Mouse (Mus musculus) kidney, embryonic 16.5 days (tissue): Measurements from ENCODE around the gene Adgrl2. TPM values are rescaled to one million over a fixed set of nuclear protein-coding genes. Genes with fewer than 3 reads are reported as not detected.
A peak's percentile ranks its signal among the peaks of the same experiment; 100 is the strongest.

ENCODE experiments used
- ATAC-seq: fragments of 200-750 bp; cut with Nextera tagmentation; 2 replicates; pipeline ENCODE4 v1.8.0; 2017; ENCODE audit warnings: moderate TSS enrichment; ENCODE audit not compliant: low FRiP score, low TSS enrichment
- H3K27ac ChIP-seq: fragments of 300-500 bp; sonication (generic); 2 replicates; pipeline ENCODE4 v1.5.1; 2014; ENCODE audit warnings: low read length
- H3K27me3 ChIP-seq: fragments of 300-500 bp; sonication (generic); 2 replicates; pipeline ENCODE4 v1.6.1; 2014; ENCODE audit warnings: low read length, control low read depth, mixed read lengths; ENCODE audit not compliant: insufficient read depth
- H3K36me3 ChIP-seq: fragments of 300-500 bp; sonication (generic); 2 replicates; pipeline ENCODE4 v1.6.1; 2014; ENCODE audit warnings: low read length, control low read depth, mixed read lengths; ENCODE audit not compliant: insufficient read depth
- H3K4me1 ChIP-seq: fragments of 300-500 bp; sonication (generic); 2 replicates; pipeline ENCODE4 v1.6.1; 2014; ENCODE audit warnings: low read length, control low read depth, mixed read lengths; ENCODE audit not compliant: insufficient read depth
- H3K4me2 ChIP-seq: fragments of 300-500 bp; sonication (generic); replicated peaks from 2 replicates; pipeline ENCODE4 v1.6.1; 2014; ENCODE audit warnings: low read depth, low read length
- H3K4me3 ChIP-seq: fragments of 300-500 bp; sonication (generic); 2 replicates; pipeline ENCODE4 v1.5.1; 2014; ENCODE audit warnings: mild to moderate bottlenecking, low read length
- H3K9ac ChIP-seq: fragments of 300-500 bp; sonication (generic); replicated peaks from 2 replicates; pipeline ENCODE4 v1.6.1; 2014; ENCODE audit warnings: low read length
- H3K9me3 ChIP-seq: fragments of 300-500 bp; sonication (generic); 2 replicates; pipeline ENCODE4 v1.6.1; 2016; ENCODE audit warnings: low read length, control low read depth
- WGBS: fragments of 180-500 bp; shearing (Covaris S2); extraction: QIAGEN DNeasy Blood & Tissue Kit; methylation state at CpG from one replicate; pipeline ENCODE4 v1.1.7; 2014; 5-methylcytosine and 5-hydroxymethylcytosine counted together
- polyA plus RNA-seq: library from polyadenylated mRNA; unstranded; fragments of >200 nt; fragmentation: Nextera tagmentation; extraction: Ambion mirVana; gene quantifications from 2 replicates; pipeline ENCODE4 v1.2.1, GENCODE M21; 2015

Adgrl2 gene
- polyA plus RNA-seq, 1 experiment from 2014 or later: 49.9 TPM

GRCm38 (mm10) chr3:148935056-148935455, 55.3 kb downstream of the Adgrl2 start:
- H3K9me3 ChIP-seq: no peaks in the 10 kb centered on the region; the same call in 1 of the 2 replicates
- H3K9ac ChIP-seq: no peak overlapping the region
- no peak for ATAC-seq
- no peaks in the 10 kb centered on the region for H3K27me3 ChIP-seq
- H3K36me3 ChIP-seq: no peaks in the 10 kb centered on the region
- peaks cover 33% of the 10 kb centered on the region for H3K4me1 ChIP-seq
- H3K4me3 ChIP-seq: no peak overlapping the region
- no peak overlapping the region for H3K27ac ChIP-seq
- whole genome bisulfite sequencing: 77% methylated on average over 9 of the region's 9 CpGs
- no peak overlapping the region for H3K4me2 ChIP-seq

- Histone ChIP-seq H3K36me3 (no peaks in the 10 kb centered on the region), H3K27ac (no peak overlapping the region), H3K4me2 (no peak overlapping the region), H3K4me3 (no peak overlapping the region), H3K4me1 (peaks cover 26% of the 10 kb centered on the region), H3K9me3 (no peaks in the 10 kb centered on the region; the same call in 1 of the 2 replicates), H3K27me3 (no peaks in the 10 kb centered on the region), H3K9ac (no peak overlapping the region)
- no peak for ATAC-seq
- WGBS: 86% methylated on average over 5 of the region's 5 CpGs
Observed at GRCm38 (mm10) chr3:148934279-148934678, 56.1 kb downstream of the Adgrl2 start.

DNA sequence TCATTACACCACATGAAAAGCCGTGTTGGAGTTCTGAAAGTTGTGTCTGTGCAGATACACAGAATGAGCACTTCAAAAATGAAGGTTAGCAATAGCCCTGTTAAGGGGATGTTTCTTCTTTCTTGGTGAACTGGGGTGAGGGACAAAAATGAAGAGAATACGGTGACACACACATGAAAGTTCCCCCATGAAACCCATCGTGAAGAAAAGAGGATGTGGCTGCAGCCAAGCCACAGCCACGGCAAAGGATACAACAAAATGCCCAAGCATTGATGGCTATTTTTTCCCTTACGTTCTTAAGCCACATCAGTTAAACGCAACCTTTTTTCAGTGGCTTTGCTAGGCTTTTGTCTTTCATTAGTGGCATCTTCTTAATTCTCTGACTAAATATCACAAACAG, 57.2 kb downstream of the Adgrl2 start:
- Histone ChIP-seq H3K27me3 (no peaks in the 10 kb centered on the region), H3K9ac (no peak overlapping the region), H3K36me3 (no peaks in the 10 kb centered on the region), H3K27ac (no peak overlapping the region), H3K4me2 (no peak overlapping the region), H3K4me3 (no peak overlapping the region), H3K4me1 (peaks cover 25% of the 10 kb centered on the region), H3K9me3 (no peaks in the 10 kb centered on the region; the same call in 1 of the 2 replicates)
- no peak for ATAC-seq
- WGBS: 81% methylated on average over 6 of the region's 6 CpGs

- Histone ChIP-seq H3K9me3 (no peaks in the 10 kb centered on the region; the same call in 1 of the 2 replicates), H3K27me3 (no peaks in the 10 kb centered on the region), H3K27ac (no peak overlapping the region), H3K4me2 (no peak overlapping the region), H3K4me3 (no peak overlapping the region), H3K4me1 (peaks cover 30% of the 10 kb centered on the region), H3K9ac (no peak overlapping the region), H3K36me3 (no peaks in the 10 kb centered on the region)
- ATAC-seq: no peak
- 61% methylated on average over 6 of the region's 6 CpGs for whole genome bisulfite sequencing
Observed at GRCm38 (mm10) chr3:148930913-148931312, 59.4 kb downstream of the Adgrl2 start.

DNA sequence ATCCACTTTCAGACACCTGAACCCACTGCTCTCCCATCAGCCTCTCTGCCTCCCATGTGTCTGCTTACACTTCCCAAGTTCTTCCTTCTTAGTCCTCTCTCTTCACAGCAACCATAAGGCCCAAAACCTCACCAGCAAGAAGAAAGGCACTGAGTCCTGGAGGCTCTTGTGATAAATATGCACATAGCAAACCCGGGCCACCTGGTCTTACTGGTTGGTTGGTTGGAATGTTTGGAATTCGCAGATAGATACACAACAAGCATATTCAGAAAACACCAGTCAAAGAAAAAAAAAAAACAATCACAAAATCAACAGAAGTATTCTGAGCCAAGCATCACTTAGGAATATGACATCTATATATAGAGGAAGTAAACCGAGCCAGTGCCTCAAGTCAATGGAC, 64.0 kb downstream of the Adgrl2 start:
- H3K27ac ChIP-seq: peak overlapping the region; percentile 70; the same call in 1 of the 2 replicates
- 65% methylated on average over 3 of the region's 3 CpGs for WGBS
- H3K4me1 ChIP-seq: peaks cover 35% of the 10 kb centered on the region
- no peak overlapping the region for H3K4me2 ChIP-seq
- no peaks in the 10 kb centered on the region for H3K27me3 ChIP-seq
- no peaks in the 10 kb centered on the region for H3K36me3 ChIP-seq
- ATAC-seq: no peak
- H3K9ac ChIP-seq: no peak overlapping the region; the same call in 1 of the 2 replicates
- H3K4me3 ChIP-seq: no peak overlapping the region
- no peaks in the 10 kb centered on the region for H3K9me3 ChIP-seq

DNA sequence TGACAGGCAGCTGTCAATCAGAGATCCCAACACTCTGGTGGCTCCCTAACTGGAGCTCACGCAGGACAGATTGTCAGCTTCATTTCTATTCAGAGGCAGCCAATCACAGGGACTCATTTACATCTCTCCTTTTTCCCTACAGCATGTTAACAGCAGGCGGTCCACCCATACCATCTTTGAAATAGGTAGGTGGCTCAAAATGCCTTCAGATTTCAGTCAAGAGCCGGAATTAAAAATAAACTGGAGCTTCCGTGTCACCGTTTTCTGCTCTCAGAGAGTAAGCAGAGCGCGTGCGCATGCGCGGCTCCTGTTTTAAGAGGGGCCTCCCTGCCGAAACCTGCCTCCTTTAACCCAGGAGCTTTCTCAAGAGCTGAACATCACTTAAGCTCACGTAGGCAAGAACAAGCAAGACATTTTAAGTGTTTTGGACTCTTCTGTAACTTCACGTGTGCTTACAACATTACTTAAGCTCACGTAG, 67.7 kb downstream of the Adgrl2 start:
- 0 out of 2 replicates have a peak overlapping the region, but pooled peaks have one; percentile 0 for H3K27ac ChIP-seq
- no peak for ATAC-seq
- no peaks in the 10 kb centered on the region for H3K27me3 ChIP-seq
- H3K4me3 ChIP-seq: no peak overlapping the region
- peaks cover 42% of the 10 kb centered on the region for H3K4me1 ChIP-seq
- no peaks in the 10 kb centered on the region for H3K9me3 ChIP-seq
- H3K36me3 ChIP-seq: no peaks in the 10 kb centered on the region
- no peak overlapping the region for H3K9ac ChIP-seq
- H3K4me2 ChIP-seq: no peak overlapping the region
- 79% methylated on average over 14 of the region's 14 CpGs for WGBS

GRCm38 (mm10) chr3:148921966-148922587, 68.3 kb downstream of the Adgrl2 start:
- Histone ChIP-seq H3K36me3 (no peaks in the 10 kb centered on the region), H3K4me3 (no peak overlapping the region), H3K4me1 (peaks cover 46% of the 10 kb centered on the region), H3K27ac (0 out of 2 replicates have a peak overlapping the region, but pooled peaks have one; percentile 0), H3K9me3 (no peaks in the 10 kb centered on the region), H3K27me3 (no peaks in the 10 kb centered on the region), H3K4me2 (no peak overlapping the region), H3K9ac (no peak overlapping the region)
- WGBS: 55% methylated on average over 13 of the region's 13 CpGs
- ATAC-seq: no peak

DNA sequence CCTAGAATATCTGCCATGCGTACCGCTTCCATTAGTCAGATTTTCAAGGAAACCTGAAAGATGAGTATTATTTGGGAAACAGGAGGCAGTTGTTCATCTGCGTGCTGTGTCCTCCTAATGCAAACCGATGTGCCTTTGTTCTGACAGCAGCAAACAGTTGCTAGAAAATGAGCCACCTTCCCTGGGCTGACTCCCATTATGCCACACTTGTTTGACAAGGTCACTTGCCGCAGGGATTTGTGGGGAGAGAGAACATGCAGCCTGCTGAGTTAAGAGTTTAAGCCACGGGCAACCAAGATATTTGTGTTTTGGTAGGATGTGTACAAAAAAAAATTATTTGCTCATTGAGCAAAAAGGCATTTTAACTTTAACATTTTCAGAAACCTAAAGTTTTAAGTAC, 69.5 kb downstream of the Adgrl2 start:
- Histone ChIP-seq H3K9ac (no peak overlapping the region), H3K4me3 (no peak overlapping the region), H3K27me3 (no peaks in the 10 kb centered on the region), H3K36me3 (no peaks in the 10 kb centered on the region), H3K4me1 (peaks cover 45% of the 10 kb centered on the region), H3K9me3 (no peaks in the 10 kb centered on the region), H3K4me2 (no peak overlapping the region), H3K27ac (no peak overlapping the region)
- ATAC-seq: no peak
- WGBS: 77% methylated on average over 6 of the region's 6 CpGs

DNA sequence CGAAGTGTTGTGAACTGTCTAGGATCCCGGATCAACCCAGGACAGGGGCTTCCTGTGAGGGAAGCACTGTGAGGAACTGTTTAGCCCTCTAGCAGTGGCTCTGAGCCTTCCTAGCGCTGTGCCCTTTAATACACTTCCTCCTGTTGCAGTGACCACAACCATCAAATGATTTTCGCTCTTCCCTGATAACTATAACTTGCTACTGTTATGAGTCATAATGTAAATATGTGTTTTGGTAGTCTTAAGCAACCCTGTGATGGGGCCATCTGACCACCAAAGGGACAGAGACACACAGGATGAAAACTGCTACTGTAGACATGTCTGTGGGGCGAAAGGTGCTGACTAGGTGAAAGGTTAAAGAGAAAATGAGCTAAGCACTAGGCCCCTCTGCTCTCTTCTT, 71.9 kb downstream of the Adgrl2 start:
- 56% methylated on average over 5 of the region's 5 CpGs for WGBS
- peaks cover 43% of the 10 kb centered on the region for H3K4me1 ChIP-seq
- no peaks in the 10 kb centered on the region for H3K27me3 ChIP-seq
- no peak overlapping the region for H3K4me3 ChIP-seq
- peak overlapping the region; percentile 67 for H3K27ac ChIP-seq
- H3K4me2 ChIP-seq: 0 out of 2 replicates have a peak overlapping the region, but pooled peaks have one; percentile 1
- H3K9ac ChIP-seq: no peak overlapping the region
- no peaks in the 10 kb centered on the region for H3K9me3 ChIP-seq
- ATAC-seq: peak; percentile 62; the same call in 1 of the 2 replicates
- no peaks in the 10 kb centered on the region for H3K36me3 ChIP-seq

DNA sequence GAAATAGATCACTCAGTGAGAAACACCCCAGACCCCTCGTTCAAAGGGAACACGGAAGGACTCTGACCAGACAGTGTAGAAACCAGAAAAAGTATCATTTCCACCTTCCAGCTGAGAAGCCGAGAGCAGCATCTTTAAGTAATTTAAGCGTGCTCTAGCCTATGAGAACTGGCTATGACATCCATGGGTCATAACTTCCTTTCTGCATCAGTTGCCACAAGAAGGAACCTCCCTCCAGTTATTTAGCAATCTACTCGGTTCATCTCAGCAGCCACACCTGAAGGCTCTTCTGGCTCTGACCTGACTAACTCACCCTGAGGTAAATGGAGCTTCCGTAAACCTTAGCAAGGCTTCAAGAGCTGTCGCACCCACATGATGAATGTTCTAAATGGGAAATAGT, 72.5 kb downstream of the Adgrl2 start:
- peak; percentile 81 for ATAC-seq
- Histone ChIP-seq H3K27ac (peak overlapping the region; percentile 67), H3K4me2 (peak overlapping the region; percentile 1; the same call in 1 of the 2 replicates), H3K9me3 (no peaks in the 10 kb centered on the region), H3K36me3 (no peaks in the 10 kb centered on the region), H3K4me1 (peaks cover 46% of the 10 kb centered on the region), H3K27me3 (no peaks in the 10 kb centered on the region), H3K9ac (no peak overlapping the region), H3K4me3 (no peak overlapping the region)
- 32% methylated on average over 7 of the region's 7 CpGs for WGBS
